Mouse (Mus musculus) adrenal gland, adult 18-20 months (tissue): Measurements from ENCODE around the gene Trappc6a. TPM values are rescaled to one million over a fixed set of nuclear protein-coding genes. Genes with fewer than 3 reads are reported as not detected.

Source experiments
- DNase-seq, 2 experiments: peaks; one replicate each; pipeline ENCODE4 v3.0.0; 2021 to 2022; ENCODE audit warnings: low spot score in 2 of 2
- total RNA-seq, 2 experiments: library from RNA; stranded (reverse); gene quantifications; 1 replicate in 1 of 2; 2 replicates in 1 of 2; pipeline ENCODE4 v1.2.3; 2021

Trappc6a gene
- total RNA-seq, 2 experiments from 2014 or later, result 70.0 to 92.4 TPM

DNA sequence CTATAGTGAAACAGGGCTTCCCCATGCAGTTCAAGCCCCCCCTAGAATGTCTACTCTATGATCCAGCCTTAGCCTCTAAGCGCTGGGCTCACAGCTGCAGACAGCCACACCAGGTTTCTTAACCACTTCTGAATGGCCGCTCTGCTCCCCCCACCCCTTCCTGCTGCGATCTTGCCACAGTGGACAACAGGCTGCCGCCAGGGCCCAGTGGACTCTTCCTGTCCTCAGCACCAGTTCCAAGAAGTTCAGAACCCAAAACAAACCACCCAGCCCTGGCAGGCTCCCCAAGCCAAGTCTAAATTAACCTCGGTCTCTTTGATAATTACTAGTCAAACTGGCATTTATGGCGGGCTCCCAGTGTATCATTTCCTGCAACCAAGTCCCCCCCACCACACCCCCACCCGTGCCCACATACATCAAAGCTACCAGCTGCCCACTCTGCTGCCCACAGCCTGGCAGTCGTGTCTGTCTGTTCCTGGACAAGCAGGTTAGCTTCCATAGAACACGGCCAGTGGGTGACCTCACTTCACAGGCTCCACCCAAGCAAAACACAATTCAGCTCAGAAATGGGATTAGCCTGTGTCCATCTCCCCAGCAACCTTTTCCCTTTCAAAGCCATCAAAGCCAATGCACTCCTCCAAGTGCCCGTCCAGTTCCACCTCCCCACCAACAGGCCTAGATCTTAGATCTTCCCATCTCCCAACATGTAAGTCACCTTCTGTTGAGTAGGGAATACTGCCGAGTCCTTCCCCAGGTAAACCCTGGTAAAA, 52.5 kb downstream of the Trappc6a start:
- DNase-seq, result no peak

DNA sequence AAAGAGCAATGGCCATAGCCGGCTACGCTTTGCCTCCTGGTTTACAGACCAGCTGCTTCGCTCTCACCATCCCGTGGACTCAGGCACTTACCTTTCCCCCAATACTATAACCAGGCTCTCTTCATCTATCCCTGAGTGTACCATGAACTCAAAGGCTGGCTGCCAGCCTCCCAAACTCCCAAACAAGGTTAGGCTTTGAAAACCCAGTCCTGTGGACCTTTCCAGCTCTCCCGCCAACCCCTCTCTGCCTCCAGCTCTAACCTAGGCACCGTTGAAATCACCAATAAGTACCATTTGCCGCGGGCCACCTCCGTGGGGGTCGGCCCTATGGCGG, 53.2 kb downstream of the Trappc6a start:
- DNase-seq, result no peak

DNA sequence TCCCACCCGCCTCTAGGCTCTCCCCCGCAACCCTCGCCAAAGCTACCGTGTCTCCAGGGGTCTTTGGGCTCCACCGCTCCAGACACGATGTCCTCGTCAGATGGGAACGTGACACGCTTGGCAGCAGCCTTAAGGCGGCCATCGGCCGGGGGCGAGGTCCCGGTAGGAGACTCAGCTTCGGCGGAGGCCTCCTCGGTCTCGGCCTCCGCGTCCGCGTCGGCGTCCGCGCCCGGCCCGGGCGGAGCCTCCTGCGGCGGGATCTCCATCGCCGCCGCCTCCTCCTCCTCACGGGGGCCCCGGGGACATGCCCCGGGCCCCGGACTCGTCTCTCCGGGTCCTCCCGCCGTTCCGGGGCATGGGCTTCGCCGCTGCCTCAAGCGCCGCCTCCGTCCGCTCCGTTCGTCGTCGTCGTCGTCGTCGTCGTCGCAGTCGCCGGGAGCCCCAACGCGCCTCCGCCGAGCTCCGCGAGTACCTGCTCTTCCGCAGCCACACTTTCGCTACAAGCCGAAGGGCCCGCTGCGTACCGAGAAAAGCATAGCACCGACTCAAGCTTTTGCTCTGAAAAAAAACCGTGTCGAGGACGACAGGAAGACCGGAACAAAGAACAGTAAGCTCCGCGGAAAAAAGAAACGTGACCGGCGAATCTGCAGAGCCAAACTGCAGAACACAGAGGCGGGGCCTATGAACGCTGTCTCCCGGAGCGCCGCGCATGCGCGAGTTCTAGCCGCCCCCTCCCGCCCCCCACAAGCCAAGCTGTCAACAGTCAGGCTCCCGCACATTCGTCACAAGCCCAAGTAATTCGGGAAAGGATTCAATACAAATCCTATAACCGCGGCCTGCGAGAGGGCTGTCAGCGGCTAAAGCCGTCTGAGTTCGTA, 53.8 kb downstream of the Trappc6a start:
- peak; percentile 88 for DNase-seq

DNA sequence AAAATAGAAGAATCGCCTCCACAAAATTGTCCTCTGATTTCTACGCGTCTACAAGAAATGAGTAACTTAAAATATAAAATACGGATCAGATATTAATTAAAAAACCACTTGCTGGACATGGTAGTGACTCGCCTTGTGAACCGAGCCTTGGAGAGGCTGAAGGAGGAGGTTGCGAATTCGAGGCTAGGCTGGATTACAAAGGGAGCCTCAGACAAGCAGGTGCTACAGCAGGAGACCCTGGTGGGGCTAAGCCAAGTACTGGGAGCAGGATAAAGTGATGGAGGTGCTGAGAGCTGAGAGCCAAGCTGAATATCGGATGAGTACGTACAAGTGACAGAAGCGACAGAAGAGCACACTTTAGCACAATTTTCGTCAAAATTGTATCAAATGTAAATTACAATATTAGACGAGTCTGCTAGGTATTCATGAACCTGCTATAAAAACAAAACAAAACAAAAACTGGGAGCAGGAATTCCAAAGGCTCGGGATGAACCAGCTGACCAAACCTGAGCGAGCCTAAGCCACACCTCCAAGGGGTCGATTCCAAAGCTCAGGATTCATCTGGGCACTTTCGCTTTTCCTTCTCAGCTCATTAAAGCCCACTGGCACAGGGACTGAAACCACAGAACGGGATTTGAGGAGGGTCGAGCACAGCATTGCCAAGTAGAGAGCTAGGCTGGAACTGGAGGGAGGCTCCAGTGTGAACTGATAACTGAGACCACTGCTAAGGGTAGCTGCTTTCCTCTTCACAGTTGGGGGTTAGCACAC, 54.6 kb downstream of the Trappc6a start, which contains the start of gene Ppp1r37:
Gene Ppp1r37 (minus strand): TSS at position 434 of the 768 bp plus-strand sequence.
- DNase-seq, result no peak

DNA sequence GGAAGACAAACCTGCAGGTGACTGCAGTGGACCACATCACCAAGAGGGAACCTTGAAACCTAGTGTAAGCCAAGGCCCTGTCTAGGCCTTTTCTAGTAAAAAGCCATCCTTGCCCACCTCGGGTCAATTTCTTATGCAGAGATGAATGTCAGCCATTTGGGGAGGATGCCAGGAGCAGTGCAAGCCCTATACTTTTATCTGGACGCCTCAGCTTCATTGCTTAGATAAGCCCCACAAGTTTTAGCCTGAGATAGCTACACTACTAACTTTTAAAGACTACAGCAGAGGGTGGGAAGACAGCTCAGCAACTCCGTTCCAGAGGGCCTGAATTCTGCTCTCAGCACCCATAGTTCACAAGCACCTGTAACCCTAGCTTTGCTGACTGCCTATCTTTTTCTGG, 55.7 kb downstream of the Trappc6a start:
- DNase-seq, result no peak

DNA sequence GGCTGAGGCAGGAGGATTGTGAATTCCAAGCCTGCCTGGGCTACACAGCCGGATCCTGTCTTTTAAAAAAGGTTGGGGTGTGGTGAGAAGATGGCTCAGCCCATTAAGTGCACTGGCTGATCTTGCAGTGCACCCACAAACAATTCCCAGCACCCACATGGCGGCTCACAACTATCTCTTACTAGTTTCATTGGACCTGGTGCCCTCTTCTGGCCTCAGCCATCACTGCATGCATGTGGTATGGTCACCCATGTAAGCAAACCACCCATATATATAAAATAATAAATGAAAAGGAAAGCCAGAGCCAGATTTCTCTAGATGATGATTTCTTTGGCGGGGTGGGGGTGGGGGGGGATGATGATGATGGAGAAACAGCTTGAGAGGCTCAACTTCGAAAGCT, 56.3 kb downstream of the Trappc6a start:
- DNase-seq, result no peak

Other genes with a start within 250 kb of the Trappc6a start
- gene Vasp, start 236.6 kb upstream of the Trappc6a start, total RNA-seq, result 10 to 100 TPM; 42.9 to 56.4 TPM
- gene Ppm1n, start 228.3 kb upstream of the Trappc6a start, total RNA-seq, result not detected
- 1 to 10 TPM; 5.0 to 8.6 TPM for gene Rtn2, start 225.8 kb upstream of the Trappc6a start, total RNA-seq
- 10 to 100 TPM; 15.9 to 23.2 TPM for gene Fosb, start 198.3 kb upstream of the Trappc6a start, total RNA-seq
- gene Ercc1, start 163.6 kb upstream of the Trappc6a start, total RNA-seq, result 10 to 100 TPM; 31.2 to 41.0 TPM
- 10 to 100 TPM; 13.3 to 13.7 TPM for gene Cd3eap, start 148.9 kb upstream of the Trappc6a start, total RNA-seq
- 1 to 10 TPM; 5.9 to 6.7 TPM for gene Ppp1r13l, start 148.6 kb upstream of the Trappc6a start, total RNA-seq
- gene Ercc2, start 126.4 kb upstream of the Trappc6a start, total RNA-seq, result 10 to 100 TPM; 27.1 to 30.9 TPM
- gene Klc3, start 104.3 kb upstream of the Trappc6a start, total RNA-seq, result 1 to 10 TPM; 1.3 to 3.7 TPM
- gene Ckm, start 103.6 kb upstream of the Trappc6a start, total RNA-seq, result 10 to 100 TPM in 1 of 2 experiments, not detected in 1; 14.7 TPM
- 10 to 100 TPM; 35.9 to 54.0 TPM for gene Mark4, start 49.6 kb upstream of the Trappc6a start, total RNA-seq
- 10 to 100 TPM; 31.7 to 36.8 TPM for gene Exoc3l2, start 45.1 kb upstream of the Trappc6a start, total RNA-seq
- gene Bloc1s3, start within 50 bp of the Trappc6a start, total RNA-seq, result 10 to 100 TPM in 1 of 2 experiments, 1 to 10 TPM in 1; 8.4 to 10.0 TPM
- under 1 TPM in 1 of 2 experiments, not detected in 1; 0.17 TPM for gene Nkpd1, start 9.4 kb downstream of the Trappc6a start, total RNA-seq
- gene Ppp1r37, start 54.7 kb downstream of the Trappc6a start, total RNA-seq, result 10 to 100 TPM; 72.8 to 73.6 TPM
- gene Zfp296, start 68.9 kb downstream of the Trappc6a start, total RNA-seq, result 1 to 10 TPM in 1 of 2 experiments, under 1 TPM in 1; 0.46 to 1.2 TPM
- 10 to 100 TPM; 66.7 to 85.1 TPM for gene Gemin7, start 69.2 kb downstream of the Trappc6a start, total RNA-seq
- gene Clasrp, start 96.1 kb downstream of the Trappc6a start, total RNA-seq, result 10 to 100 TPM; 36.5 to 36.9 TPM
- 10 to 100 TPM; 31.9 TPM for gene Relb, start 121.0 kb downstream of the Trappc6a start, total RNA-seq
- gene Clptm1, start 156.6 kb downstream of the Trappc6a start, total RNA-seq, result 100 to 1,000 TPM; 136 to 157 TPM
- gene Apoc2, start 169.5 kb downstream of the Trappc6a start, total RNA-seq, result 1 to 10 TPM; 1.1 to 2.1 TPM
- under 1 TPM in 1 of 2 experiments, not detected in 1; 0.50 TPM for gene Gm44805, start 173.0 kb downstream of the Trappc6a start, total RNA-seq
- 100 to 1,000 TPM in 1 of 2 experiments, 10 to 100 TPM in 1; 31.6 to 112 TPM for gene Apoc4, start 173.1 kb downstream of the Trappc6a start, total RNA-seq
- 100 to 1,000 TPM; 156 to 789 TPM for gene Apoc1, start 184.3 kb downstream of the Trappc6a start, total RNA-seq
- gene Apoe, start 190.8 kb downstream of the Trappc6a start, total RNA-seq, result 1,000 to 10,000 TPM; 1,225 to 1,306 TPM
- 100 to 1,000 TPM; 123 to 126 TPM for gene Tomm40, start 207.0 kb downstream of the Trappc6a start, total RNA-seq
- 100 to 1,000 TPM in 1 of 2 experiments, 10 to 100 TPM in 1; 76.9 to 105 TPM for gene Nectin2, start 242.1 kb downstream of the Trappc6a start, total RNA-seq